Mouse (Mus musculus): ENCODE results near the gene Epsti1.

The Epsti1 gene

DNA sequence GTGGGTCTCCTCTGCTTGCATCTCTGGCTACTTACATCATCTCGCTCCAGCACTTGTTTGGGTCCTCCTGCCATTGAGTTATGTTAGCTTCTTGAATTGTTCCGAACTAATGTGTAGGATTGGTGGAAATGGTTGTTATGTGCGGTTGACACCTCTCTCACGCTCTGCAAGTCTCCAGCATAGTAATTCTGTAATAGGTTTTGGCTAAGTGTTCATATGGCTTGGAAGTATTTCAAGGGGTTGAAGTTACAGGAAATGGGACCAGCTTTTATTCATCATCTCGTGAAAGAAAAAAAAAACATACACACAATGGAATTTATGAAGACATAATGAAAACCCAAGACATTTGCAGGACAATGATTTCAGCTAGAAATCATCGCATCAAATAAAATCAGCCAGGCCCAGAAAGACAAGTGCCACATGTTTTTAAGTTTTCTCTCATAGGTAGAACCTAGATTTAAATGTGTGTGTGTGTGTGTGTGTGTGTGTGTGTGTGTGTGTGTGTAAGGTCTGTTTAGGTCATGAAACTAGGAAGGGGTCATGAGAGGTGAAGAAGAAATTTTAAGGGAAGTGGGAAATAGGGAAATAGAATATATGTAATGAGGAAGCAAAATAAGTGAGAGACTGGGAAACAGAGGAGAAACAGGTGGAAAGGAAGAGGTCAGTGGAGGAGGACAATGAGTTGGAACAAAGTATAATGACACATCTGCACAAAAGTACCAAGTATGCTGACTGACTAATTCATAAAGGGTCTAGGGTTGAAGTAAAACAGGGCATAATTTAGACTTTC lies 19.2 kb downstream of the Epsti1 start:
- no peak for DNase-seq

DNA sequence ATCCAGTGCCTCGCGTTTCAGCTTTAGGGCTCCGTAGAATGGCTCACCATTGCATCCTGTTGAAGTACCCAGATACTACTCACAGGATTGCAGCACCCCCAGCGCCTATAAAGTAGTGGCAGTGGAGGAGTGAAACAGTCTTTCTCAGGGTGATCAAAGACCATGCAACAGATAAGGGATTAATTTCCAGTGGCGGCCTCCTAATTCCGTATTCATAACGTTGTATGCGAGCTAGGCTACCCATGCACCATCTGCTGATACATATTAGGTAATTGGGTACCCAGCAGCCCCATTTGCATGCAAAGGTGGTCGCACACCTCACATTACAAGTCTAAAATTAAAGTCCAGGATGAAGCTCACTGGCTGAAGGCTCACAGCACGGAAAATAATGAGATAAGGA lies 21.4 kb downstream of the Epsti1 start:
- DNase-seq = no peak

DNA sequence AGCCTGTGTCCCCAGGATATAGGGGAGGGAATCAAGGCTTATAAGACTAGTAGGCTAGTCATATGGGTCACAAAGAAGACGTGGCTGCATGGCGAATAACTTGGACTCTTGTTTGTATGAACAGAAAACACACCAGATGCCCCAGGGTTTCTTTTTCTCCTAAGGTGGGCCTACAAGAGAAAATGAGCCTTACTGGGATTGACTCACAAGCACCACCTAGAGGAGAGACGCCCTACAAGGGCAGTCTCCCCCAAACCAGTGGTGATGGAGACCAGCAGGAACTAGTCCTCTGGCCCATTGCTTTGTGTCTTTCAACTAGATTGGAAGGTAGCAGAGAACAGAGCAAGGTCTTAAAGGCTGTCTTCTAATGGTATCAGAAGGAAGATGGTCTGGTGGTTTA lies 22.7 kb downstream of the Epsti1 start:
- DNase-seq = peak; percentile 60

DNA sequence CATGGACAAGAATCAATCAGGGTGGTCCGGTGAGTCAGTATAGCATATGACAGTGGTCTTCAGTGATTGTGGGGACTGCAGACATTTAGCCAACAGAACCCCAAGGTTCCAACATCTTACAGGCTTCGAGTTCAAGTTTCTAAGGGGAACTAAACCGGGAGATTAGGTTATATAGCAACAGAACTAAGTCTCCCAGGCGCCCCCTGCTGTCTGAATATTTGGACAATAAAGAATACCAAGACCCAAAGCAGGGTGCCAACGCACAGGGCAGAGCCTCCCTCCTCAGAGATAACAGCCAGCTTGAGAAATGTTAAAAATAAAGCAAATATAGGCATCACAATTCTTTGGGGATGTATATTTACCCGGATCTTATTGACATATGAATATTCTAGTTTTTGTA lies 24.0 kb downstream of the Epsti1 start:
- peak; percentile 80 for DNase-seq

DNA sequence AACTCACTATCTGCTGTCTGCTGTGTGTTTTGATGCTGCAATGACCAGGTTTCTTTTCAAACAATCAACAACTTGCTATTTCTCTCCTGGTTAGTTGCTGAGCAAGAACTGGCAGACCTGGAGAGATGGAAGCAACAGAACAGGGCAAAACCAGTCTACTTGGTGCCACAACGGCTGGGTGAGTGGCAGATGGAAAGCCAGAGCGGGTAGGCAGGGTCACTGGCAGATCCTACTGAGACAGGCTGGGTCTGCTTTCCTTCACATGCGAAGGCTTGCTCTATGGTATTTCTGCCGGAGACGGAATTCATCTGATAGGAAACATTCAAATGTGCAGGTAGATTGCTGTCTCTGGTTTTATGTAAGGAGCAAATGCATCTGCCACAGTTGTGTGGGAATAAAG lies 24.6 kb downstream of the Epsti1 start:
- no peak for DNase-seq

DNA sequence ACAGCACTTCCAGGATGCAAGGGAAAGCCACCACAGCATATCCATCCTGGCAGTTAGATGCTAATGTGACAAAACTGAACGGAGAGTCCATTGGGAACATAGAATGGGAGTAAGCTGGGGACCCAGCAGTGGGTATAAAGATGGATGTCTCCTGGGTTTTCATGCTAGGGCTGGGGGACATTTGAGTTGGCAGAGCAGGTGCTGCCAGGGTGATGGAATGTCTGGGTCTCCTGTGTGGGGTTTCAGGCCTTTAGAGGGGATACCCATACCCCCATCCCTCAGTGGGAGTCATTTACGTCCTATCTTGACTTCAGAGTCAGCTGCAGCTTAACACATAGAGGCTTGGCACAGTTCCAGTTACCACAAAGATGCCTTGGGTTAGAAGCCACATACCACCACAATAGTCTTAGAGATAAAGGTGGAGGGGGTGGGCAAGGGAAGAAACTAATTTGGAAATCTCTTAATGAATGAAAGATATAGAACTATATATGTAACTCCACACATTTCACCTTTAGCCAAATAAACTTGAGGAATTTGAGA lies 25.2 kb downstream of the Epsti1 start:
- no peak for DNase-seq

DNA sequence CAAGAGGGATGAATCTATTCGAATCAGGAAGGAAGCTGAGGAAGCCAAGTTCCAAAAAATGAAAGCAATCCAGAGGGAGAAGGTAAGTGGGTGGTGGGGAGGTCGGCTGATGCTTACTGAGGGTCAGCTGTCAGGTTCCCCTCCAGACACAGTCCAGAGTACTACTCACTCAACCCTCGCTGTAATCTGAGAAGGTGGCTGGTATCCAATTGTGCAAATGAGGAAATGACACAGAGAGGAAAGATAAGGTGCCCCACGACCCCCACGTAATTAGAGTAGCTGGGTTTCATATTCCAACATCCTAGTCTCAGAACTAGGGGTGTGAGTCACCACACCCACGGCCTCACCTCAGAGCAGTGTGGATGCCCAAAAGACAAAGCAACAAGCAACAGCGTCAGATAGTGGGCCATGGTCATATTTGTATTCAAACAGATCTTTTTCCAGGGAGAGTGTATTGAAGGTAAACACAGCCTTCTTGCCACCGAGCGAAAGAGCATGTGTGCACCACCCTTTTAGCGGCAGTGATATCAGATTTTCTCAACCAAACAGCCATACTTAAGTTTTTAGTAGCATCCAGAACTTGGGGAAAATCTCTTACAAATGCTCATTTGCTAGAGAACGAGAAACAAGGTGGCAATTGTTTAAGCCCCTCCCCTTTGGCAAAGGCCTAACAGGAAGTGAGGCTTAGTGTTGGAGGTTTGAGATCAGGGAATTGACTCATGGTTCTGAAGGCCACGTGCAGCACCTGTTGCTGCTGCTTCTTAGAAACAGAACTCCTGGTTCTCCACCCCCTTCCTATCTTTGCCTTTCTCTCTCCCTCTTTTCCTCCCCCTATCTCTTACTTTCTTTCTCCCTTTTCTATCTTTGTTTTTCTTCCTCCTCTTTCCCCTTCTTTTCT lies 28.4 kb downstream of the Epsti1 start:
- no peak for DNase-seq

DNA sequence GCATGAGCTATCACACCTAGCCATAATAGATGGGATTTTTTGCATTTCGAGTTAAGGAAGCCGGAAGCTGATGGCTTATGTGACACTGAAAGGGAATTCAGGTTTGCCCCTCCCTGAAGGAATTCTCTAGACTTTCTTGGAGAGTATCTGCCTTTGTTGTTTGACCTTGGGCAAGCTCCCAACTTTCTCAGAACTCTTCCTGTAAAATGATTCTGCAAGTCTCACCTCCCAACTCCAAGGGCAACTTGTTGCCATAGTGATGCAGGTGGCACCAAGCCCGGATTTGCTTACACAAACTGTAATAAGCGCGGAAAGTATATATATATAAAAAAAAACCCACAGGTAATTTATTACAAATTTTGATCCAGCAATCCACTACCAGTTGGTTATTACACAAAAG lies 29.2 kb downstream of the Epsti1 start:
- no peak for DNase-seq

DNA sequence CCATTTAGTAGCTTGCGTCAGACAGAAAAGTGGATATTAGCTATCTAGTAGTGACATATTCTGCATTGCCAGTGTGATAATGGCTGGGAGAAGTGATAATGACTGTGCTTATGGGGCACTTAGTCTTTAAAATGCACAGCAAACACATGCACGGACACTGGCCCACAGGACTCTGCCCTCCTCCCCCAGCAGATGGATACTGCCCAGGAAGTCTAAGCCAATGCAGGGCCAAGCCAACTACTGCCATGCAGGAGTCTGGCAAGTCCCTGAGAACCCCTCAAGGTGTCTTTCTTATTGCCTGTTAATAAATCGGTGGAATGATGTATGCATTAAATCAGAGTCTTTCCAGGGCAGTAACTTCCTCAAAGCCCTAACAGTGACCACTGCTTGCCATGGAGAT lies 30.4 kb downstream of the Epsti1 start:
- DNase-seq = no peak

DNA sequence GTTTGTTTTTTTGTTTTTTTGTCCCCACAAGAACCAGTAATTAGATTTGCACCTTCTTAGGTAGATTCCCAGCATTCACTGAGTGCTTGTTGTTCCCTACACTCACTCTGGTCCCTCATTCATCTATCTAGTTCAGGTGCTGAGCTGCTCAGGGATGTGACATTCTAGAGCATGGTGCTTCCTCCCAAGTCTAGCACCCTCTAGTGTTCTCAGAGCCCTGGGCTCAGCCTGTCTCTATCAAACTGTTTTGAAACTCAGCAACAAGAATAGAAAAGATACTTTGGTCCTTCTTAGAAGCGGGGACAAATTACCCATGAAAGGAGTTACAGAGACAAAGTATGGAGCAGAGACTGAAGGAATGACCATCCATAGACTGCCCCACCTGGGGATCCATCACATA lies 37.1 kb downstream of the Epsti1 start:
- no peak for DNase-seq

DNA sequence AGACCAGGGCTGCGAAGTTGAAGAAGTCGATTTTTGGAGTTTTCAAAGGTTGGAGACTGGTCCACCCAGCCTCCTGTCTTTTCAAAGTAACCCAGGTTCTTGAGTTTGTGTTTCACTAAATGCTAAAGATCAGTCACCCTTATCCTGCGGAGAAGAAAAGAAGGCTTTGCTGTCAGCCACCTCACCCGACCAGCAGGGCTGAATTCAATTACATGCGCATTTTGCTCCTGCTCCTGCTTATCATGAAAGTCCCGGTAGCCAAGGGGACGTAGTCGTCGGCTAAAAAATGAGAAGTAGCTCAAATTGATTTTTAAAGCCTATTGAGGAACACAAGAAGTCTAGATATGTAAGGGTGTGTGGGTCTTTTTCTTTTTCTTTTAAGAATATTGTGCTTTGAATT lies 38.2 kb downstream of the Epsti1 start:
- peak; percentile 55 for DNase-seq

DNA sequence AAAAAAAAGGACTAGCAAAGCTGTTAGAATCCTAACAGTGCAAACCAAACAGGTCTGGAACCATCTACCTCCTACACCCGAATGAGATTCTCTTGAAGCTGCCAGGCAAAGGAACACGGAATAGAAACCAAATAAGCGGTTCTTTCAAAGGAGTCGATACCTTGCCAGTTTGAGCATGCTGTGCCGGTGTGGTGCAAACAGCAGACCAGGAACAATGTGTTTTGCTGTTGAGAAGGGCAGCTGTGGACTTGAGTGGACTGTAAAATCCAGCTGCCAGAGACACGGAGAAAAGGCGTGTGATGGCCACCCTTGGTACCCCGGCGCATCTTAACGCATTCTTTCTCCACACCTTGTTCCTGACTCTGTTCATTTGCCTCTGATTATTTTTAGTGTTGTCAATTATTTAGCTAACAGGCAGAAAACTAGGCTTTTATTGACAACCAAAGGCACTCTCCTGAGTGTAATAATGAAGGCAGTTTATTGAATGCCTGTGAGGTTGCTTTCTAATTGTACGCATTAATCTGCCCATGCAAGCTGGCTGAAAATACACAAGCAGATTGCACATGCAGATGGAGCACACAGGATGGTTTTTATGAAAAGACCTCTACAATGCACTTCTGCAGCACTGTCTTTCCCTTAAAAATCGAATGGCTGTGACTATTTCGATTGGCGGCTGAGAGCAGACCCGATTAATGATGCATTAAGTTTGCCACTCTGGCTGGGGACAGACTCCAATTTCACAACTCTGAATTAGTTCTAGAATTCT lies 38.9 kb downstream of the Epsti1 start:
- no peak for DNase-seq

DNA sequence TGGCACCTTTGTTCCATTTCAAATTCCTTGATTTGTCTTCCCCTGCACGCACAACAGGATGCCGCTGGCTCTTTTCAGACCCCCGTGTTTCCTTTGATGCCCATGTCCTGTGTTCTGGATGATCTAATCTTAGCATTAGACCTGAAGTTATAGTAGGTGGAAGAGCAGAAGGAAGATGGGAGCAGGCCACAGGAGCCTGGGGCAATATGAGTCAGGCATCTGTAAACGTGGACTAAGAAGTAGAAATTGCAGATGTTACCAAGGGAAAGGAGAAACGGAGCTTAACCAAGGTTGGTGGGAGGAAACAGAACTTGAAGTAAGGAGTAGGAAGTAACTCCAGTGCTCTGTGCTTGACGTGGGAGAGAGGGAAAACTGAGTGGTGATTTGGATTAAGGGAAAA lies 57.7 kb downstream of the Epsti1 start:
- no peak for DNase-seq

DNA sequence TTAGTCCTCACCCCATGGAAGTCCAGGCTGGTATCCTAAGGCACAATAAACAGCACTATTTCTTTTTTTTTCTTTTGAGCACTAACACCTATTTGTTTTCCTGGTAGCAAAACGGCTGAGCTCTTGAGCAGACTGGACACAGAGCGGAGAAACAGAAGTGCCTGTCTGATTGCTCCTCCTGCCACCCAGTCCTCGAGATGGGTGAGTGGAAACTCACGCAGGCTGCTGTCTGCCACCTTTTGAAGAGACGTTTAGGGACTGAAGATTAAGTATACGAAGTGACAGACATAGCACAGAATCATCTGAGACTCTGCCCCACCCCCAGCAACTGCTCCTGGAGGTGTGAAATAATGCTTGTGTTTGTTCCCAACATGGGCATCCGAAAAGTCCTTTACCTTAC lies 59.5 kb downstream of the Epsti1 start:
- DNase-seq = no peak

DNA sequence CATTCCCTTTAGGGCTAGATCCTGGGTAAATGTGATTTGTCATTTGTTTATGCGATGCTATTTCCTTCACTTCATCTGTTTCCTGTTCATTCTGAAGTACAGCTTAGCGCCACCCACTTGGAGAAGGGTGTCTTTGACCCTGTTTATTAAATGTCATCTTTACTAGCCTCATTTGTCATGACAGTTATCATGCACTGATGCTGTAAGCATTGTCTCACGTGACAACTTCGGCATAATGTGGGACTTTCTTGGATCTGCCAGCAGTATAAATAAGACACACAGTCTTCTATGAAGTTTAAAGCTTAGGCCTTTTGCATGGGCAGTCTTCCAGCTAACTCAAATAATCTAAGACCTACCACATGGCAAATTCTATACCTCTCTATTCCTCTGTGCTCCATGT lies 67.3 kb downstream of the Epsti1 start:
- no peak for DNase-seq

DNA sequence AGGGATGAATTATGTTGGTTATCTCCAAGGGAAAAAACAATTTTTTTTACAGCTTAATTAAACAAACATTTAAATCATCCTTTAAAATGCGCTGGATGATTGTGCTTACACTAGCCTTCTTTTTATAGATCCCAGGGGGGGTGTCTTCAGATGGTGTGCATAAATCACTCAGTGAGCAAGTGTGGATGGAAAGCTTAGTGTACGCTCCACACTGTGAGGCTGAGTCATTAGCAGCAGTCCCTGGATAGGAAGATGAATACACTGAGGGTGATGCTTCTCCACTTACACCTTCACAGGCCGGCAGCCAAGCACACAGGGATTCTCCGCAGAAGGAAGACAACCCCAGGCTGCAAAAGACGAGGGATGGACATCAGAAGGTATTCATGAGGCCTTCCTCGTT lies 70.2 kb downstream of the Epsti1 start:
- DNase-seq = peak; percentile 8

DNA sequence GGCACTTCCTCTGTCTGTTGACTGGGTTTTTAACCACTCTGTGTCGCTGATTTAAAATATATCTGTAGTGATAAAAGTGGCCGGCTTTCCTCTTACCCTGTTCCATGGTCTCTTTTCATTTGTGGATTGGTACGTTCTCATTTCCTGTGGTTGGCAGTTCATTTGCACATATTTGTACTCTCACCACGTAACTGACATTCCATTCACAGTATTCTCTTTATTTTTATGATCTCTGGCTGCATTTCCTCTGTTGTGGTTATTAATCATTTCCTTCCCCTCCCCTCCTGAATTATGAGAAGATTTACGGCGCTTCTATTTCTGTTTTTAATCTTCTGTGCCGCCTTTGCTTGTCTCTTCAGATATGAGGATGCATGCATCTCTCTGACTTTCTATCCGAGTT lies 71.7 kb downstream of the Epsti1 start:
- no peak for DNase-seq

DNA sequence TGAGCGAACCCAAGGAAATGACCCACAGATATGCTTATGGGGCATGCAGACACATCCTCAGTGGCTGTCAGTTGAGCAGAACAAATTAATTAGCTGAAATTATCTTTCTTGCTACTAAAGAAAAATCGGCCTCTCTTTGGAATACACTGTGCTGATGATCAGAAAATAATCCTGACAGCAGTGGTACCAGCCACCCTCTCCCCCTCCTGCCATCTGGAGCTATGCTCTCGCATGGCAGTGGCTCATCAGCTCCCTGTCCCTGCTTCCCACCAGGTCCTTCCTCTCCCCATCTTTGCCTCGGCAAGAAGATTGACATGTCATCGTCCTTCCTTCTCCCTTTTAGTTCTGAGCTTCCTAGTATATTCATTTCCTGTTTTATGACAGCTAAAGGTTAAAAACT lies 77.5 kb downstream of the Epsti1 start:
- DNase-seq = no peak

DNA sequence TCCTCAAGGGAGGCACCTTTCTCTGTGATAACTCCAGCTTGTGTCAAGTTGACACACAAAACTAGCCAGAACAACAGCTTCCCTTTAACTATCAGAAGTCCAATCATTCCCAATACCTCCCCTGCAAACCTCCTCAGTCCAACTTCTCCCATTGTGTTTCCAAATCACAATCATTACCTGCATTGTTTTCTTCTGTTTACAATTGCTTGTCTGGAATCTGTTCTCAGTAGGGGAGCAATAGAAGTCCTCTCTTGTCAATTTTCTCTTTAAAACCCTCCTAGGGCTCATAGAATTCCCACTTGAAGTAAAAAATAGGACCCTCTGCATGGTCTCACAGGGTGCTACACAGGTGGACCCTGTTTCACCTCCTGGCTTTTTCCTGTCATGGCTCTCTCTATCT lies 93.7 kb downstream of the Epsti1 start:
- DNase-seq = no peak

DNA sequence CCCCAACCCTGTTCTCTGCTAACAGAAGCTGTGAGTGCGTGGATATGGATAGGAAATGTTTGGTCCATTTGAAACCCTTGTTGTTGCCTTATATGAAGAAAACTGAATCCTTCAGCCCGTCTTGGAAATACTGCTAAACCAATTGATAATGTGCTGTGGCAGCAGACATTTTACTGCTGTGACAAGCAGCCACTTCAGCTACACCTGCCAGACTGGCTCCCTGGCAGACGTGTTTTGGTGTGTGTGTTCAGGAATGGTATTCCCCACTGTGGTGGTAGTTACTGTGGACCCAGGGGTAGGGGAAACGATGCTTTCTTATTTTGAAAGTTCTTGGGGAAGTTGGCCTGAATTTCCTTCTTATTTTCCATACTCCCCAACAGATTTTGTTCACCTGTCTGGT lies 100.4 kb downstream of the Epsti1 start:
- DNase-seq = no peak

DNA sequence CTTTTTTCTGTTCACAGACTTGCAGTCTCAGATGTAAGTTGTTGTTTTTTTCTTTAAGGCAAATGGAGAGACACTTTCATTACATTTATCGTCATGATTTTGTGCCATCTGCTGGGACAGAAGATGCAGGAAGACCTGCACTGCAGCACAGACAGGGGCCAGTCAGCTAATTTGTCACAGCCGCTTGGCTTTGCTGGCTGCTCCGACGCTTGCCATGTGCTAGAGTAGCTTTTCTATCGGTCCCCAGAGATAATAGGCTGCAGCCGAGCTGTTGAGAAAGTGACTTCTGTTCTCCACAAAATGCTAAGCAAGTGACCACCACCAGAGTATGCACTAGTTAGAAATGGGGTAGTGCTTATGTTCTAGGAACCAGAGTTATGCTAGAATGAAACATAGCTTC lies 104.0 kb downstream of the Epsti1 start:
- peak; percentile 60 for DNase-seq

DNA sequence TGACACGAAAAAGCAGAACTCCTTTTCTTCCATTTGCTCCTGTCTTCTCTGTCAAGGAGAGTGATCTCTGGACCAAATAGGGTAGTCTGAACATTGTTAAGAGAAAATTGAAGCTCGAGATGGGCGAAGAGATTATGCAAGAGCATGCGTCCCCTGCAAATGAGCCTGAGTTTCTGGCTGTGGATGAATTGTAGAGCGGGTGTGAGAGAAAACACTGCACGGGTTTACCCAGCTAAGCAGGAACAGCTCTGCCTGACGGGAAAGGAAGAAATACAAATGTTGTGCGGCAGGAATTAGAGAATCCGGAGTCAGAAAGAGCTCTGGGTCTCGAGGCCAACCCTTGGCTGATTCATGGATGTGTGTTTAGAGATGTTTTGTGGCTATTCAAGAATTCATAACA lies 107.8 kb downstream of the Epsti1 start:
- no peak for DNase-seq

Measured in embryo, embryonic 11 days (tissue).